In genomic region chr5:134675956-134676759, GRCm38 (mm10) we compare ENCODE assay signal across 8 mouse cellular contexts. TPM values are rescaled to one million over a fixed set of nuclear protein-coding genes. Genes with fewer than 3 reads are reported as not detected.
DNase-seq lines count a peak whose midpoint lies in the region; ATAC-seq lines count a peak whose summit lies in the region.

No protein-coding gene starts in this region.

- H3K36me3 ChIP-seq in megakaryocyte, embryonic 14.5 days (replicated peaks; ENCODE audit: low read length): peaks cover 43% of the 10 kb centered on the region

- no peaks in the 10 kb centered on the region for H3K9me3 ChIP-seq in megakaryocyte, embryonic 14.5 days

- H3K27me3 ChIP-seq in megakaryocyte, embryonic 14.5 days (replicated peaks): no peaks in the 10 kb centered on the region

- ATAC-seq in inflammation-experienced regulatory T-cells, adult 6 months: peak; percentile 83

- peaks cover 82% of the 10 kb centered on the region for H3K4me1 ChIP-seq in megakaryocyte, embryonic 14.5 days

- peak overlapping the region; percentile 93 for H3K4me3 ChIP-seq in megakaryocyte, embryonic 14.5 days (replicated peaks)

- intact Hi-C loops in gastrocnemius, postnatal 36 days (cut with DNase I): no loop called here
- intact Hi-C loops in left cerebral cortex, postnatal 10 days (cut with DNase I): no loop called here

- DNase-seq in ZHBTc4 (ENCODE audit: low read depth, low spot score): peak; percentile 72
- peak; percentile 37 to 50 for DNase-seq in cerebellum, postnatal 36 days
- peak; percentile 75 to 79 for DNase-seq in gastrocnemius, postnatal 36 days
- DNase-seq in left cerebral cortex, postnatal 10 days (ENCODE audit: extremely low spot score in 1 of 2, low spot score in 2 of 2): peak; percentile 36 to 87
- peak; percentile 68 for DNase-seq in right cerebral cortex, adult 18-20 months
- DNase-seq in yolk sac, embryonic 10.5 days (ENCODE audit: low spot score): peak; percentile 76

RNA-seq across cellular contexts. Expression of gene Limk1, which starts 12.2 kb away (rescaled TPM):
- total RNA-seq in gastrocnemius, postnatal 36 days (2021): 1 to 10 TPM; 2.0 to 2.2 TPM
- polyA plus RNA-seq in inflammation-experienced regulatory T-cells, adult 6 months (2017; shearing (Covaris generic)): 1 to 10 TPM; 4.4 to 8.4 (median 7.1) TPM
- 10 to 100 TPM; 60.8 to 62.0 TPM for total RNA-seq in left cerebral cortex, postnatal 10 days (2021)
- polyA plus RNA-seq in megakaryocyte, embryonic 14.5 days (2012; ENCODE audit: insufficient read depth, low replicate concordance): 54.8 and 104 TPM in 2 replicates

RNA-seq across cellular contexts. Expression of gene Eif4h, which starts 36.9 kb away (rescaled TPM):
- 10 to 100 TPM; 90.2 to 93.5 TPM for total RNA-seq in gastrocnemius, postnatal 36 days (2021)
- 100 to 1,000 TPM in 1 of 3 experiments, 10 to 100 TPM in 2; 92.8 to 133 (median 95.4) TPM for polyA plus RNA-seq in inflammation-experienced regulatory T-cells, adult 6 months (2017; shearing (Covaris generic))
- 100 to 1,000 TPM; 298 to 310 TPM for total RNA-seq in left cerebral cortex, postnatal 10 days (2021)
- polyA plus RNA-seq in megakaryocyte, embryonic 14.5 days (2012; ENCODE audit: insufficient read depth, low replicate concordance): 58.4 and 156 TPM in 2 replicates

Comparison
In these comparisons a context has a peak if more than half of its experiments do, and no peak if none do; other contexts are left out.
1. Peak in every context shown above with its lines: DNase-seq, ATAC-seq and H3K4me3 ChIP-seq.
2. RNA of gene Limk1, which starts 12.2 kb away (total RNA-seq): 60.8 to 62.0 TPM in left cerebral cortex, postnatal 10 days; 2.0 to 2.2 TPM in gastrocnemius, postnatal 36 days; every median in the first group is over 10 times any median in the second.